ENCODE assay signal across 9 mouse cellular contexts in the genomic region with DNA sequence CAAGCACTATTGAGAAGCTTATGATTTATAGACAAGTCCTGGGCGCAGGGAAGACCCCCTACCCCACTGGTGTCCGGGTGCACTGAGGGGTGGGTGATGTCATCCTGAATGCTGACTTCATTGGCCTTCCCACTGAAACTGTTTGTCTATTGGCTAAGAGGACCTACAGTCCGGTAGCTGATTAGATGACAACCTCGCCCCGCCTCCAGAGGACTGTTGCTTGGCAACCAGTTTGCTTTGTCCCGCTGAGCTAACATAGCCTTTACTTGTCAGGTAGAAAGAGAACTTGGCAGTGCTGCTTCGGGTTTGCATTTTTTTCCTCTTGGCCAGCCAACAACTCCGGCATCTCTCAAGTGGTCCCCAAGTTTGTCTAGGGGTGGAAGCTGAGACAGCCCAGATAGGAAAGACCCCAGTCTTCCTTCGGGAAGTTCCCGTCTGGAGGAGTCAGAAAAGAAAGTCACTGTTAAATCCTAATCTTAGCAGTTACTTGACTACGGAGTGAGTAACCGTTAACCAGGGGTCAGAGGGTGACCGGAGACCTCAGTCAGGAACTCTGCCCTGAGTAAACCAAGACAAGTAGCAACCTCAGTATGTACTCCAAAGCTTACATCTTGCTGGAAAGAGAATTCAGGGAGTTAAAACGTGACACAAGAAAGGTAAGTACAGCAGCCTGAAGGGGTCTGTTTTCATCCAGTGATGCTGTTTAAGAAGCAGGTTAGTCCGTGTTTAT. TPM values are rescaled to one million over a fixed set of nuclear protein-coding genes. Genes with fewer than 3 reads are reported as not detected.
DNase-seq lines count a peak whose midpoint lies in the region; ATAC-seq lines count a peak whose summit lies in the region.
"Had no signal": no experiment of that assay in that cellular context is flagged by ENCODE, and none has a peak within 500 bp of the region (broad histone marks: within the 10 kb centered on the region; RNA-seq: fewer than 3 reads in every experiment).

Ube2u (plus strand) TSS at position 258 of the 730 bp plus-strand sequence.

- no peaks in the 10 kb centered on the region for H3K27me3 ChIP-seq in intestine, embryonic 16.5 days (replicated peaks; ENCODE audit: control insufficient read depth, insufficient read depth, low read length)
- H3K27me3 ChIP-seq in stomach, embryonic 14.5 days (ENCODE audit: control insufficient read depth, insufficient read depth, low read length), result no peaks in the 10 kb centered on the region

- no peak within 1 kb of the TSS for H3K9ac ChIP-seq in intestine, embryonic 16.5 days (ENCODE audit: low read depth, low read length)
- H3K9ac ChIP-seq in stomach, embryonic 14.5 days (replicated peaks; ENCODE audit: low read depth, low read length), result no peak within 1 kb of the TSS

- peaks cover 6% of the 10 kb centered on the region; the same call in 1 of the 2 replicates for H3K4me1 ChIP-seq in intestine, embryonic 16.5 days (ENCODE audit: control insufficient read depth, insufficient read depth, low read length)
- H3K4me1 ChIP-seq in stomach, embryonic 14.5 days (ENCODE audit: control insufficient read depth, insufficient read depth, low read length), result no peaks in the 10 kb centered on the region; the same call in 1 of the 2 replicates

- ATAC-seq in intestine, embryonic 16.5 days, result peak; percentile 69
- ATAC-seq in stomach, embryonic 14.5 days (ENCODE audit: insufficient number of reproducible peaks, insufficient read depth, low FRiP score, low read depth), result peak; percentile 82

- 24% methylated on average over 15 of the region's 15 CpGs for WGBS in intestine, embryonic 16.5 days
- WGBS in stomach, embryonic 14.5 days, result 25% methylated on average over 15 of the region's 15 CpGs

- H3K27ac ChIP-seq in intestine, embryonic 16.5 days (ENCODE audit: low read length), result no peak within 1 kb of the TSS
- H3K27ac ChIP-seq in stomach, embryonic 14.5 days (ENCODE audit: low read length), result no peak within 1 kb of the TSS

- peak; percentile 29 for DNase-seq in urinary bladder, postnatal 14 days (ENCODE audit: low spot score)
- DNase-seq in urinary bladder, postnatal 10 days (ENCODE audit: low spot score), result no peak
- peak; percentile 3 to 34 for DNase-seq in frontal cortex, postnatal 36 days (ENCODE audit: low spot score in 2 of 2)
- peak; percentile 35 to 56 for DNase-seq in left cerebral cortex, postnatal 14 days (ENCODE audit: low spot score in 2 of 2)
- DNase-seq in lung, postnatal 36 days, result peak; percentile 84
- no peak for DNase-seq in gastrocnemius, adult 8-10 months (ENCODE audit: low spot score in 2 of 2)

- peak within 1 kb of the TSS; percentile 45 for H3K4me2 ChIP-seq in intestine, embryonic 16.5 days (ENCODE audit: low read depth, low read length)
- peak within 1 kb of the TSS; percentile 28 for H3K4me2 ChIP-seq in stomach, embryonic 14.5 days (replicated peaks; ENCODE audit: low read depth, low read length)

- H3K4me3 ChIP-seq in intestine, embryonic 16.5 days (ENCODE audit: low read length), result peak within 1 kb of the TSS; percentile 31
- H3K4me3 ChIP-seq in stomach, embryonic 14.5 days (ENCODE audit: low read depth, low read length), result no peak within 1 kb of the TSS

- intact Hi-C loops in left cerebral cortex, postnatal 14 days (cut with DNase I), result no loop called here

- no peaks in the 10 kb centered on the region for H3K36me3 ChIP-seq in intestine, embryonic 16.5 days (ENCODE audit: control insufficient read depth, insufficient read depth, low read length)
- H3K36me3 ChIP-seq in stomach, embryonic 14.5 days (ENCODE audit: control insufficient read depth, insufficient read depth, low read length), result no peaks in the 10 kb centered on the region

- H3K9me3 ChIP-seq in intestine, embryonic 16.5 days (ENCODE audit: control insufficient read depth, low read length), result no peaks in the 10 kb centered on the region
- no peaks in the 10 kb centered on the region for H3K9me3 ChIP-seq in stomach, embryonic 14.5 days (ENCODE audit: control insufficient read depth, low read depth, low read length)

RNA-seq across cellular contexts. Expression of gene Ube2u, which starts in this region (rescaled TPM):
- not detected in 2 replicates for polyA plus RNA-seq in intestine, embryonic 16.5 days (2015; fragmentation: Nextera tagmentation; extraction: Ambion mirVana)
- total RNA-seq in left cerebral cortex, postnatal 14 days (2021), result not detected
- 0.26 and 0.38 TPM in 2 replicates for polyA plus RNA-seq in stomach, embryonic 14.5 days (2014; fragmentation: Nextera tagmentation; extraction: Ambion mirVana)
- not detected for total RNA-seq in gastrocnemius, adult 8-10 months (2022)
- total RNA-seq: heart, postnatal 36 days had no signal

Comparison
In these comparisons a context has a peak if more than half of its experiments do, and no peak if none do; other contexts are left out.
1. DNase-seq: peak in urinary bladder, postnatal 14 days (single experiment), frontal cortex, postnatal 36 days (2 of 2) and lung, postnatal 36 days (single experiment); none in urinary bladder, postnatal 10 days (single experiment) and gastrocnemius, adult 8-10 months (0 of 2).
2. Peak in ATAC-seq, H3K4me3 ChIP-seq and H3K4me2 ChIP-seq in intestine, embryonic 16.5 days; RNA of the gene not detected or under 1 TPM.
3. Peak in DNase-seq in left cerebral cortex, postnatal 14 days; RNA of the gene not detected or under 1 TPM.
4. Peak in ATAC-seq and H3K4me2 ChIP-seq in stomach, embryonic 14.5 days; RNA of the gene not detected or under 1 TPM.